Mouse (Mus musculus) neural tube, postnatal 0 days (tissue): Measurements from ENCODE around the gene Ccdc43. TPM values are rescaled to one million over a fixed set of nuclear protein-coding genes. Genes with fewer than 3 reads are reported as not detected.

ENCODE experiments used
- microRNA-seq: library from miRNA; unstranded; fragments of <30 nt; microRNA quantifications from one replicate; pipeline ENCODE4, GENCODE M21; 2016
- polyA plus RNA-seq: library from polyadenylated mRNA; unstranded; fragments of >200 nt; fragmentation: Nextera tagmentation; extraction: Ambion mirVana; gene quantifications from 2 replicates; pipeline ENCODE4 v1.2.1, GENCODE M21; 2015

Gene Ccdc43
- 27.6 and 29.3 TPM in 2 replicates for polyA plus RNA-seq

GRCm38 (mm10) chr11:102697338-102698017, at the start of gene Ccdc43:
Ccdc43 (minus strand) TSS chr11:102697782.

GRCm38 (mm10) chr11:102663416-102663815, 34.2 kb downstream of the Ccdc43 start, which contains the start of gene Meioc:
Meioc (plus strand) TSS chr11:102663716.

Small RNAs within 50 kb of the gene (microRNA-seq; reads per million reads assigned to microRNA genes)
- gene Gm22920, result not detected

Other genes starting within 250 kb of the Ccdc43 start
- gene Itga2b, start 227.7 kb downstream of the Ccdc43 start, polyA plus RNA-seq, result 11.8 and 12.6 TPM in 2 replicates
- 43.7 and 50.5 TPM in 2 replicates for gene Gpatch8, start 141.4 kb downstream of the Ccdc43 start, polyA plus RNA-seq
- 9.7 and 10.1 TPM in 2 replicates for gene Gm11627, start 118.3 kb downstream of the Ccdc43 start, polyA plus RNA-seq
- 8.4 and 8.8 TPM in 2 replicates for gene Fzd2, start 93.4 kb downstream of the Ccdc43 start, polyA plus RNA-seq
- gene Meioc, start 34.1 kb downstream of the Ccdc43 start, polyA plus RNA-seq, result 0.09 and 0.14 TPM in 2 replicates
- gene Adam11, start 63.7 kb upstream of the Ccdc43 start, polyA plus RNA-seq, result 20.7 and 24.9 TPM in 2 replicates
- 25.7 and 26.6 TPM in 2 replicates for gene Gjc1, start 121.9 kb upstream of the Ccdc43 start, polyA plus RNA-seq
- 12.4 and 16.6 TPM in 2 replicates for gene Higd1b, start 138.1 kb upstream of the Ccdc43 start, polyA plus RNA-seq
- gene Eftud2, start 183.2 kb upstream of the Ccdc43 start, polyA plus RNA-seq, result 92.2 and 102 TPM in 2 replicates
- 1.6 and 1.7 TPM in 2 replicates for gene Ccdc103, start 183.4 kb upstream of the Ccdc43 start, polyA plus RNA-seq
- not detected in 2 replicates for gene Fam187a, start 187.4 kb upstream of the Ccdc43 start, polyA plus RNA-seq
- 243 and 290 TPM in 2 replicates for gene Gfap, start 203.1 kb upstream of the Ccdc43 start, polyA plus RNA-seq
- 0.68 and 0.79 TPM in 2 replicates for gene Kif18b, start 227.3 kb upstream of the Ccdc43 start, polyA plus RNA-seq
- 17.7 and 23.5 TPM in 2 replicates for gene C1ql1, start 248.9 kb upstream of the Ccdc43 start, polyA plus RNA-seq